Mouse (Mus musculus): ENCODE measurements around the gene Slc38a1. TPM values are rescaled to one million over a fixed set of nuclear protein-coding genes. Genes with fewer than 3 reads are reported as not detected.

Gene Slc38a1
- polyA plus RNA-seq, 1 experiment from 2014 or later = 127 TPM

GRCm38 (mm10) chr15:96686201-96687159 is 43.8 kb upstream of the Slc38a1 start:
- ATAC-seq = no peak

GRCm38 (mm10) chr15:96685273-96685672 is 42.6 kb upstream of the Slc38a1 start:
- H3K9me3 ChIP-seq (ENCODE audit: control insufficient read depth, low read length) = no peaks in the 10 kb centered on the region
- ATAC-seq = no peak
- no peak overlapping the region for H3K4me2 ChIP-seq (ENCODE audit: low read length)
- no peak overlapping the region for H3K9ac ChIP-seq (ENCODE audit: low read depth, low read length)
- 58% methylated on average over 6 of the region's 6 CpGs for WGBS
- no peaks in the 10 kb centered on the region for H3K4me1 ChIP-seq (ENCODE audit: control insufficient read depth, insufficient read depth, low read depth, low read length)
- no peak overlapping the region for H3K4me3 ChIP-seq (ENCODE audit: low read length)
- no peak overlapping the region for H3K27ac ChIP-seq (ENCODE audit: low read depth, low read length)
- H3K36me3 ChIP-seq (ENCODE audit: control insufficient read depth, insufficient read depth, low read length) = peaks cover 19% of the 10 kb centered on the region
- no peaks in the 10 kb centered on the region for H3K27me3 ChIP-seq (replicated peaks; ENCODE audit: control insufficient read depth, insufficient read depth, low read length)

More at GRCm38 (mm10) chr15:96686201-96687159, 43.8 kb upstream of the Slc38a1 start:
- 81% methylated on average over 9 of the region's 9 CpGs for WGBS
- no peaks in the 10 kb centered on the region for H3K27me3 ChIP-seq (replicated peaks; ENCODE audit: control insufficient read depth, insufficient read depth, low read length)
- no peaks in the 10 kb centered on the region for H3K9me3 ChIP-seq (ENCODE audit: control insufficient read depth, low read length)
- H3K36me3 ChIP-seq (ENCODE audit: control insufficient read depth, insufficient read depth, low read length) = peaks cover 30% of the 10 kb centered on the region
- H3K9ac ChIP-seq (ENCODE audit: low read depth, low read length) = no peak overlapping the region
- no peak overlapping the region for H3K27ac ChIP-seq (ENCODE audit: low read depth, low read length)
- H3K4me2 ChIP-seq (ENCODE audit: low read length) = no peak overlapping the region
- no peaks in the 10 kb centered on the region for H3K4me1 ChIP-seq (ENCODE audit: control insufficient read depth, insufficient read depth, low read depth, low read length)
- no peak overlapping the region for H3K4me3 ChIP-seq (ENCODE audit: low read length)

- no peak for ATAC-seq
- WGBS = 50% methylated on average over 11 of the region's 11 CpGs
- H3K9ac ChIP-seq (ENCODE audit: low read depth, low read length) = no peak overlapping the region
These were observed 41.6 kb upstream of the Slc38a1 start for GRCm38 (mm10) chr15:96684132-96684830.

GRCm38 (mm10) chr15:96678871-96679773 is 36.4 kb upstream of the Slc38a1 start:
- 68% methylated on average over 19 of the region's 19 CpGs for WGBS
- Histone ChIP-seq H3K4me1 (ENCODE audit: control insufficient read depth, insufficient read depth, low read depth, low read length) (no peaks in the 10 kb centered on the region), H3K4me3 (ENCODE audit: low read length) (no peak overlapping the region), H3K9me3 (ENCODE audit: control insufficient read depth, low read length) (no peaks in the 10 kb centered on the region), H3K27me3 (replicated peaks; ENCODE audit: control insufficient read depth, insufficient read depth, low read length) (no peaks in the 10 kb centered on the region), H3K9ac (ENCODE audit: low read depth, low read length) (no peak overlapping the region), H3K27ac (ENCODE audit: low read depth, low read length) (no peak overlapping the region), H3K4me2 (ENCODE audit: low read length) (no peak overlapping the region), H3K36me3 (ENCODE audit: control insufficient read depth, insufficient read depth, low read length) (no peaks in the 10 kb centered on the region)
- ATAC-seq = no peak

More at GRCm38 (mm10) chr15:96684132-96684830, 41.6 kb upstream of the Slc38a1 start:
- Histone ChIP-seq H3K27me3 (replicated peaks; ENCODE audit: control insufficient read depth, insufficient read depth, low read length) (no peaks in the 10 kb centered on the region), H3K27ac (ENCODE audit: low read depth, low read length) (no peak overlapping the region), H3K4me2 (ENCODE audit: low read length) (no peak overlapping the region), H3K9me3 (ENCODE audit: control insufficient read depth, low read length) (no peaks in the 10 kb centered on the region), H3K4me3 (ENCODE audit: low read length) (no peak overlapping the region), H3K4me1 (ENCODE audit: control insufficient read depth, insufficient read depth, low read depth, low read length) (no peaks in the 10 kb centered on the region), H3K36me3 (ENCODE audit: control insufficient read depth, insufficient read depth, low read length) (peaks cover 16% of the 10 kb centered on the region)

- Histone ChIP-seq H3K36me3 (ENCODE audit: control insufficient read depth, insufficient read depth, low read length) (no peaks in the 10 kb centered on the region), H3K4me3 (ENCODE audit: low read length) (no peak overlapping the region), H3K27ac (ENCODE audit: low read depth, low read length) (no peak overlapping the region), H3K4me2 (ENCODE audit: low read length) (0 out of 2 replicates have a peak overlapping the region, but pooled peaks have one; percentile 6), H3K27me3 (replicated peaks; ENCODE audit: control insufficient read depth, insufficient read depth, low read length) (no peaks in the 10 kb centered on the region), H3K9ac (ENCODE audit: low read depth, low read length) (no peak overlapping the region), H3K9me3 (ENCODE audit: control insufficient read depth, low read length) (no peaks in the 10 kb centered on the region), H3K4me1 (ENCODE audit: control insufficient read depth, insufficient read depth, low read depth, low read length) (no peaks in the 10 kb centered on the region)
- ATAC-seq = no peak
- WGBS = 34% methylated on average over 10 of the region's 10 CpGs
These were observed 33.8 kb upstream of the Slc38a1 start for GRCm38 (mm10) chr15:96676518-96676917.

- no peak for ATAC-seq
- no peak overlapping the region for H3K4me2 ChIP-seq (ENCODE audit: low read length)
These were observed 33.0 kb upstream of the Slc38a1 start for GRCm38 (mm10) chr15:96675744-96676143.

GRCm38 (mm10) chr15:96675055-96675454 is 32.3 kb upstream of the Slc38a1 start:
- ATAC-seq = no peak
- no peaks in the 10 kb centered on the region for H3K9me3 ChIP-seq (ENCODE audit: control insufficient read depth, low read length)
- no peak overlapping the region for H3K27ac ChIP-seq (ENCODE audit: low read depth, low read length)
- no peaks in the 10 kb centered on the region for H3K36me3 ChIP-seq (ENCODE audit: control insufficient read depth, insufficient read depth, low read length)
- H3K4me3 ChIP-seq (ENCODE audit: low read length) = no peak overlapping the region
- WGBS = 84% methylated on average over 11 of the region's 11 CpGs
- no peaks in the 10 kb centered on the region for H3K4me1 ChIP-seq (ENCODE audit: control insufficient read depth, insufficient read depth, low read depth, low read length)
- no peak overlapping the region for H3K9ac ChIP-seq (ENCODE audit: low read depth, low read length)
- no peak overlapping the region for H3K4me2 ChIP-seq (ENCODE audit: low read length)
- no peaks in the 10 kb centered on the region for H3K27me3 ChIP-seq (replicated peaks; ENCODE audit: control insufficient read depth, insufficient read depth, low read length)

More at GRCm38 (mm10) chr15:96675744-96676143, 33.0 kb upstream of the Slc38a1 start:
- no peak overlapping the region for H3K27ac ChIP-seq (ENCODE audit: low read depth, low read length)
- H3K9me3 ChIP-seq (ENCODE audit: control insufficient read depth, low read length) = no peaks in the 10 kb centered on the region
- H3K9ac ChIP-seq (ENCODE audit: low read depth, low read length) = no peak overlapping the region
- 71% methylated on average over 15 of the region's 15 CpGs for WGBS
- no peaks in the 10 kb centered on the region for H3K36me3 ChIP-seq (ENCODE audit: control insufficient read depth, insufficient read depth, low read length)
- no peaks in the 10 kb centered on the region for H3K4me1 ChIP-seq (ENCODE audit: control insufficient read depth, insufficient read depth, low read depth, low read length)
- no peak overlapping the region for H3K4me3 ChIP-seq (ENCODE audit: low read length)
- no peaks in the 10 kb centered on the region for H3K27me3 ChIP-seq (replicated peaks; ENCODE audit: control insufficient read depth, insufficient read depth, low read length)

- WGBS = 68% methylated on average over 1 of the region's 1 CpGs
These were observed 31.4 kb upstream of the Slc38a1 start for GRCm38 (mm10) chr15:96674089-96674488.

More at GRCm38 (mm10) chr15:96674089-96674488, 31.4 kb upstream of the Slc38a1 start:
- Histone ChIP-seq H3K4me2 (ENCODE audit: low read length) (no peak overlapping the region), H3K4me1 (ENCODE audit: control insufficient read depth, insufficient read depth, low read depth, low read length) (no peaks in the 10 kb centered on the region), H3K4me3 (ENCODE audit: low read length) (no peak overlapping the region), H3K9me3 (ENCODE audit: control insufficient read depth, low read length) (no peaks in the 10 kb centered on the region), H3K9ac (ENCODE audit: low read depth, low read length) (no peak overlapping the region), H3K27ac (ENCODE audit: low read depth, low read length) (no peak overlapping the region), H3K27me3 (replicated peaks; ENCODE audit: control insufficient read depth, insufficient read depth, low read length) (no peaks in the 10 kb centered on the region), H3K36me3 (ENCODE audit: control insufficient read depth, insufficient read depth, low read length) (no peaks in the 10 kb centered on the region)
- no peak for ATAC-seq

Data from hindbrain, embryonic 16.5 days (tissue).